Mouse (Mus musculus) yolk sac, embryonic 10.5 days (tissue): Measurements from ENCODE around the gene Kndc1.

Experiments used
- DNase-seq: peaks from one replicate; pipeline ENCODE4 v3.0.0-alpha.2; 2017; ENCODE audit warnings: low spot score

Kndc1 gene

GRCm38 (mm10) chr7:139905661-139906060 is 11.2 kb downstream of the Kndc1 start:
- peak; percentile 25 for DNase-seq

GRCm38 (mm10) chr7:139908176-139908575 is 13.7 kb downstream of the Kndc1 start:
- no peak for DNase-seq

- DNase-seq: no peak
These were observed 15.0 kb downstream of the Kndc1 start for GRCm38 (mm10) chr7:139909469-139909868.

GRCm38 (mm10) chr7:139910204-139910835 is 15.8 kb downstream of the Kndc1 start:
- DNase-seq: no peak

- DNase-seq: peak; percentile 40
These were observed 19.9 kb downstream of the Kndc1 start for GRCm38 (mm10) chr7:139914141-139915047.

- no peak for DNase-seq
These were observed 21.3 kb downstream of the Kndc1 start for GRCm38 (mm10) chr7:139915646-139916257.

- DNase-seq: no peak
These were observed 21.8 kb downstream of the Kndc1 start for GRCm38 (mm10) chr7:139916345-139916744.

- DNase-seq: no peak
These were observed 23.8 kb downstream of the Kndc1 start for GRCm38 (mm10) chr7:139918262-139918661.

GRCm38 (mm10) chr7:139930732-139931131 is 36.2 kb downstream of the Kndc1 start:
- peak; percentile 27 for DNase-seq

- peak; percentile 47 for DNase-seq
These were observed 42.2 kb downstream of the Kndc1 start for GRCm38 (mm10) chr7:139936705-139937104.

- DNase-seq: no peak
These were observed 42.6 kb downstream of the Kndc1 start for GRCm38 (mm10) chr7:139937138-139937537.

GRCm38 (mm10) chr7:139937810-139938209 is 43.3 kb downstream of the Kndc1 start:
- DNase-seq: peak; percentile 59

GRCm38 (mm10) chr7:139940476-139941209 is 46.1 kb downstream of the Kndc1 start:
- DNase-seq: no peak

- DNase-seq: peak; percentile 39
These were observed 49.3 kb downstream of the Kndc1 start, which contains the start of gene Utf1 for GRCm38 (mm10) chr7:139943674-139944281. Gene Utf1, plus strand, starts transcription at chr7:139943789.

GRCm38 (mm10) chr7:139944291-139945240 is 50.1 kb downstream of the Kndc1 start:
- DNase-seq: no peak

GRCm38 (mm10) chr7:139945516-139945915 is 51.0 kb downstream of the Kndc1 start:
- DNase-seq: no peak

- DNase-seq: no peak
These were observed 51.5 kb downstream of the Kndc1 start for GRCm38 (mm10) chr7:139946032-139946431.

- no peak for DNase-seq
These were observed 55.4 kb downstream of the Kndc1 start for GRCm38 (mm10) chr7:139949893-139950282.

- DNase-seq: peak; percentile 75
These were observed 55.9 kb downstream of the Kndc1 start for GRCm38 (mm10) chr7:139950283-139950971.

GRCm38 (mm10) chr7:139951079-139951478 is 56.6 kb downstream of the Kndc1 start:
- DNase-seq: peak; percentile 53
